Mouse (Mus musculus): Measurements from ENCODE around the gene Hoxa6. TPM values are rescaled to one million over a fixed set of nuclear protein-coding genes. Genes with fewer than 3 reads are reported as not detected.

Hoxa6 gene
- polyA plus RNA-seq, 1 experiment = 0.96 TPM

GRCm38 (mm10) chr6:52162611-52163365 is 45.7 kb downstream of the Hoxa6 start:
- Histone ChIP-seq H3K4me3 (ENCODE audit: insufficient read depth, poor library complexity, severe bottlenecking) (no peak overlapping the region), H3K27me3 (ENCODE audit: control insufficient read depth, insufficient read depth, insufficient read length) (no peaks in the 10 kb centered on the region), H3K79me3 (ENCODE audit: low read depth) (peaks cover 18% of the 10 kb centered on the region), H3ac (ENCODE audit: control insufficient read depth, insufficient read length, low read depth) (no peak overlapping the region), H3K79me2 (ENCODE audit: control insufficient read depth, insufficient read depth) (peaks cover 42% of the 10 kb centered on the region), H3K36me3 (ENCODE audit: control insufficient read depth, insufficient read depth) (peaks cover 19% of the 10 kb centered on the region)
- TF ChIP-seq CEBPB (IDR thresholded peaks at IDR 0.05; ENCODE audit: low read depth) (no peak), USF1 (IDR thresholded peaks at IDR 0.05; ENCODE audit: low read depth) (no peak), MYOG (IDR thresholded peaks at IDR 0.05; ENCODE audit: control insufficient read depth, extremely low read depth, insufficient read length) (no peak), CTCF (IDR thresholded peaks at IDR 0.05; ENCODE audit: control insufficient read depth, insufficient read depth, insufficient read length) (no peak), MAX (IDR thresholded peaks at IDR 0.05) (no peak), FOSL1 (IDR thresholded peaks at IDR 0.05; ENCODE audit: insufficient read depth, low read length, poor library complexity, severe bottlenecking) (no peak), MYOD1 (IDR thresholded peaks at IDR 0.05; ENCODE audit: control insufficient read depth, insufficient read length, low read depth) (no peak)

GRCm38 (mm10) chr6:52162093-52162380 is 46.5 kb downstream of the Hoxa6 start:
- Histone ChIP-seq H3K4me3 (ENCODE audit: insufficient read depth, poor library complexity, severe bottlenecking) (no peak overlapping the region), H3K79me3 (ENCODE audit: low read depth) (peaks cover 18% of the 10 kb centered on the region), H3ac (ENCODE audit: control insufficient read depth, insufficient read length, low read depth) (no peak overlapping the region), H3K79me2 (ENCODE audit: control insufficient read depth, insufficient read depth) (peaks cover 42% of the 10 kb centered on the region), H3K36me3 (ENCODE audit: control insufficient read depth, insufficient read depth) (peaks cover 19% of the 10 kb centered on the region), H3K27me3 (ENCODE audit: control insufficient read depth, insufficient read depth, insufficient read length) (no peaks in the 10 kb centered on the region)
- TF ChIP-seq CEBPB (IDR thresholded peaks at IDR 0.05; ENCODE audit: low read depth) (no peak), FOSL1 (IDR thresholded peaks at IDR 0.05; ENCODE audit: insufficient read depth, low read length, poor library complexity, severe bottlenecking) (no peak), MYOG (IDR thresholded peaks at IDR 0.05; ENCODE audit: control insufficient read depth, extremely low read depth, insufficient read length) (no peak), MYOD1 (IDR thresholded peaks at IDR 0.05; ENCODE audit: control insufficient read depth, insufficient read length, low read depth) (no peak), USF1 (IDR thresholded peaks at IDR 0.05; ENCODE audit: low read depth) (no peak), MAX (IDR thresholded peaks at IDR 0.05) (no peak), CTCF (IDR thresholded peaks at IDR 0.05; ENCODE audit: control insufficient read depth, insufficient read depth, insufficient read length) (no peak)

GRCm38 (mm10) chr6:52161336-52162092 is 47.0 kb downstream of the Hoxa6 start:
- no peaks in the 10 kb centered on the region for H3K27me3 ChIP-seq (ENCODE audit: control insufficient read depth, insufficient read depth, insufficient read length)
- TF ChIP-seq MAX (IDR thresholded peaks at IDR 0.05) = no peak
- TF ChIP-seq CTCF (IDR thresholded peaks at IDR 0.05; ENCODE audit: control insufficient read depth, insufficient read depth, insufficient read length) = no peak
- no peak for TF ChIP-seq USF1 (IDR thresholded peaks at IDR 0.05; ENCODE audit: low read depth)
- no peak for TF ChIP-seq FOSL1 (IDR thresholded peaks at IDR 0.05; ENCODE audit: insufficient read depth, low read length, poor library complexity, severe bottlenecking)
- no peak for TF ChIP-seq MYOD1 (IDR thresholded peaks at IDR 0.05; ENCODE audit: control insufficient read depth, insufficient read length, low read depth)
- peaks cover 19% of the 10 kb centered on the region for H3K36me3 ChIP-seq (ENCODE audit: control insufficient read depth, insufficient read depth)
- H3K4me3 ChIP-seq (ENCODE audit: insufficient read depth, poor library complexity, severe bottlenecking) = no peak overlapping the region
- peak overlapping the region; percentile 40 for H3ac ChIP-seq (ENCODE audit: control insufficient read depth, insufficient read length, low read depth)
- H3K79me3 ChIP-seq (ENCODE audit: low read depth) = peaks cover 18% of the 10 kb centered on the region
- peaks cover 42% of the 10 kb centered on the region for H3K79me2 ChIP-seq (ENCODE audit: control insufficient read depth, insufficient read depth)

- Histone ChIP-seq H3K27me3 (ENCODE audit: control insufficient read depth, insufficient read depth, insufficient read length) (no peaks in the 10 kb centered on the region), H3K36me3 (ENCODE audit: control insufficient read depth, insufficient read depth) (peaks cover 19% of the 10 kb centered on the region), H3K79me3 (ENCODE audit: low read depth) (peaks cover 18% of the 10 kb centered on the region), H3K4me3 (ENCODE audit: insufficient read depth, poor library complexity, severe bottlenecking) (peak overlapping the region; percentile 78), H3K79me2 (ENCODE audit: control insufficient read depth, insufficient read depth) (peaks cover 42% of the 10 kb centered on the region), H3ac (ENCODE audit: control insufficient read depth, insufficient read length, low read depth) (peak overlapping the region; percentile 40)
- TF ChIP-seq MYOD1 (IDR thresholded peaks at IDR 0.05; ENCODE audit: control insufficient read depth, insufficient read length, low read depth) (no peak), MAX (IDR thresholded peaks at IDR 0.05) (no peak), FOSL1 (IDR thresholded peaks at IDR 0.05; ENCODE audit: insufficient read depth, low read length, poor library complexity, severe bottlenecking) (no peak), CEBPB (IDR thresholded peaks at IDR 0.05; ENCODE audit: low read depth) (no peak), CTCF (IDR thresholded peaks at IDR 0.05; ENCODE audit: control insufficient read depth, insufficient read depth, insufficient read length) (no peak), USF1 (IDR thresholded peaks at IDR 0.05; ENCODE audit: low read depth) (no peak), MYOG (IDR thresholded peaks at IDR 0.05; ENCODE audit: control insufficient read depth, extremely low read depth, insufficient read length) (no peak)
Measured at GRCm38 (mm10) chr6:52160511-52161335, 47.8 kb downstream of the Hoxa6 start.

GRCm38 (mm10) chr6:52159979-52160378 is 48.5 kb downstream of the Hoxa6 start:
- Histone ChIP-seq H3K4me3 (ENCODE audit: insufficient read depth, poor library complexity, severe bottlenecking) (peak overlapping the region; percentile 78), H3K79me2 (ENCODE audit: control insufficient read depth, insufficient read depth) (peaks cover 42% of the 10 kb centered on the region)

More at GRCm38 (mm10) chr6:52159979-52160378, 48.5 kb downstream of the Hoxa6 start:
- Histone ChIP-seq H3K79me3 (ENCODE audit: low read depth) (peaks cover 18% of the 10 kb centered on the region), H3K27me3 (ENCODE audit: control insufficient read depth, insufficient read depth, insufficient read length) (no peaks in the 10 kb centered on the region), H3K36me3 (ENCODE audit: control insufficient read depth, insufficient read depth) (peaks cover 19% of the 10 kb centered on the region), H3ac (ENCODE audit: control insufficient read depth, insufficient read length, low read depth) (no peak overlapping the region)
- TF ChIP-seq USF1 (IDR thresholded peaks at IDR 0.05; ENCODE audit: low read depth) (no peak), CEBPB (IDR thresholded peaks at IDR 0.05; ENCODE audit: low read depth) (no peak), MYOG (IDR thresholded peaks at IDR 0.05; ENCODE audit: control insufficient read depth, extremely low read depth, insufficient read length) (no peak), CTCF (IDR thresholded peaks at IDR 0.05; ENCODE audit: control insufficient read depth, insufficient read depth, insufficient read length) (no peak), FOSL1 (IDR thresholded peaks at IDR 0.05; ENCODE audit: insufficient read depth, low read length, poor library complexity, severe bottlenecking) (no peak), MYOD1 (IDR thresholded peaks at IDR 0.05; ENCODE audit: control insufficient read depth, insufficient read length, low read depth) (no peak), MAX (IDR thresholded peaks at IDR 0.05) (no peak)
